Mouse (Mus musculus) frontal cortex, postnatal 14 days (tissue): ENCODE measurements around the gene Myh9.
A peak's percentile ranks its signal among the peaks of the same experiment; 100 is the strongest.

ENCODE experiments used
- DNase-seq, 2 experiments: peaks; one replicate each; pipeline ENCODE4 v3.0.0; 2022; ENCODE audit warnings: low spot score in 2 of 2

Myh9 gene

GRCm38 (mm10) chr15:77842047-77842843 lies at the start of gene Myh9:
Gene Myh9 (minus strand): TSS chr15:77842175.
- peak; percentile 99 for DNase-seq

GRCm38 (mm10) chr15:77891766-77892165 lies 49.8 kb upstream of the Myh9 start:
- no peak for DNase-seq

GRCm38 (mm10) chr15:77889761-77890422 lies 47.9 kb upstream of the Myh9 start:
- no peak for DNase-seq

GRCm38 (mm10) chr15:77888286-77888685 lies 46.3 kb upstream of the Myh9 start:
- no peak for DNase-seq

- no peak for DNase-seq
Observed at GRCm38 (mm10) chr15:77887093-77887488, 45.1 kb upstream of the Myh9 start.

- no peak for DNase-seq
Observed at GRCm38 (mm10) chr15:77886369-77887092, 44.6 kb upstream of the Myh9 start.

- no peak for DNase-seq
Observed at GRCm38 (mm10) chr15:77885945-77886344, 44.0 kb upstream of the Myh9 start.

- no peak for DNase-seq
Observed at GRCm38 (mm10) chr15:77885159-77885558, 43.2 kb upstream of the Myh9 start.

- no peak for DNase-seq
Observed at GRCm38 (mm10) chr15:77883697-77884010, 41.7 kb upstream of the Myh9 start.

- DNase-seq = no peak
Observed at GRCm38 (mm10) chr15:77882797-77883696, 41.1 kb upstream of the Myh9 start.

GRCm38 (mm10) chr15:77882297-77882696 lies 40.3 kb upstream of the Myh9 start:
- no peak for DNase-seq

GRCm38 (mm10) chr15:77881698-77882097 lies 39.7 kb upstream of the Myh9 start:
- no peak for DNase-seq

GRCm38 (mm10) chr15:77880738-77881137 lies 38.8 kb upstream of the Myh9 start:
- DNase-seq = no peak

GRCm38 (mm10) chr15:77879756-77880155 lies 37.8 kb upstream of the Myh9 start:
- DNase-seq = no peak

GRCm38 (mm10) chr15:77877209-77877608 lies 35.2 kb upstream of the Myh9 start:
- DNase-seq = no peak

GRCm38 (mm10) chr15:77876716-77877115 lies 34.7 kb upstream of the Myh9 start:
- no peak for DNase-seq

- no peak for DNase-seq
Observed at GRCm38 (mm10) chr15:77875953-77876352, 34.0 kb upstream of the Myh9 start.

GRCm38 (mm10) chr15:77874807-77875206 lies 32.8 kb upstream of the Myh9 start:
- no peak for DNase-seq

GRCm38 (mm10) chr15:77874310-77874709 lies 32.3 kb upstream of the Myh9 start:
- DNase-seq = no peak

- DNase-seq = no peak
Observed at GRCm38 (mm10) chr15:77873564-77873963, 31.6 kb upstream of the Myh9 start.

GRCm38 (mm10) chr15:77872996-77873395 lies 31.0 kb upstream of the Myh9 start:
- DNase-seq = no peak

- DNase-seq = no peak
Observed at GRCm38 (mm10) chr15:77868340-77868739, 26.4 kb upstream of the Myh9 start.
